Mouse (Mus musculus): Measurements from ENCODE around the gene Tmod2.
A peak's percentile ranks its signal among the peaks of the same experiment; 100 is the strongest.

Tmod2 gene

DNA sequence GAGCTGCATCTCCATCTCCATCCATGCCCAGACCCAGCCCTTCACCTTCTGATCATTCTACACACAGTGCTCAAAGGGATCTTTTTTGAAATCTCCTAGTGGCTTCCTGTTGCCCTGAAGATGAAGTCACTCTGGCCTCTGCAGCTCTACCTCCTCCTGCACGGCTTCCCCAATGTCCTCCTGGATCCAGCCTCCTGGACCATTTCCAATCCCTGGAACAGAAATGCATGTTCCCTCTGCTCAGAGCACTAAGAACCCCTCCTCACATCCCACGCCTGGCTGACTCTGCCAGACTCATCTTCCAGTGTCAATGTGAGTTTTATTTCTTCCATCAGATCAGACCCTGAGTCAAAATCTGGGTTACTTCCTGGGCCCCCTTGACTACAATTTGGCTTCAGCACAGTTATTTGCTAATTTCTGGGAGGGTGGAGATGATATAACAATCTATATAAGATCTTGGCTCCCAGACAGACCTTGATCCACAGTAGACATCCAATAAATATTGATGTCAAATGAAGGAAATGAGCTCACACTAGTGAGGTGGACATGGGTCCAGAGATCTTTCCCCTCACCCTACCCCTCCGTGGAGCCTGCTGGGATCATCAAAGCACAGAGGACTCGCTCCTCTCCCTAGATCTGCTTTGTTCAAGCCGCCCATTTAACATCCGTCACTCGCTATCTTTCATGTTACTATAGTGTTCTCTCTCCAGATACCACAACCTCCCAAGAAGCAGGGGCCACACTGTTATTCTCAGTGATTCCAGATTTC, 10.8 kb downstream of the Tmod2 start:
- peak; percentile 48 for DNase-seq

DNA sequence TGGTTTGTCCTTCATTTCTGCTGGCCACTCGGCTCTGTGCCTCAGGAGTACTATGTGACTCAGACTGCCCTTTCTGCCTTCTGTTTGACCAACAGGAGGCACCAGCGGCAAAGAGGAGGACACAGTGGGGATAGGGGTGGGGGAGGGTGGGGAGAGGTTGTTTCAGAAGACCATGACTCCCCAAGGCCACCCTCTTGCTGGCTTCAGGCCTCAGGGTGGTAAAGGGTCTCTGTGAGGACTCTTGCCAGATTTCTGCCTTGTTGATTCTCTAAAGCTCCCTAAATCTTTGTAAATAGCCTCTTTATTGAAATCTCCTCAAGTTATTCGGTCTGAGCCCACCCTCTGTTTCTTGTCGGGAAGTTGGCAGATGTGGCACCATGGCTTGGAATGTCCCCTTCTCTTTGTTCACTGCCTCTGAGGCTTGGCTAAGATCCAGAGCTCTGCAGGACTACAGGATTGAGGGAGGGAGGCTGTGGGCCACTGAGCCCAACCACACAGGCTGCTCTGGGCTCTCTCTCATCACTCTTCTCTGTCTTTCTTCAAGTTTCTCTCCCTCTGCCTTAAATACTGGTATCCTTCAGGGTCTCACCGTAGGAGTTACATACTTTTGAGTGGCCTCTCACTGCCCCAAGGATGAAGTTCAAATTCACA, 11.8 kb downstream of the Tmod2 start:
- peak; percentile 68 for DNase-seq

DNA sequence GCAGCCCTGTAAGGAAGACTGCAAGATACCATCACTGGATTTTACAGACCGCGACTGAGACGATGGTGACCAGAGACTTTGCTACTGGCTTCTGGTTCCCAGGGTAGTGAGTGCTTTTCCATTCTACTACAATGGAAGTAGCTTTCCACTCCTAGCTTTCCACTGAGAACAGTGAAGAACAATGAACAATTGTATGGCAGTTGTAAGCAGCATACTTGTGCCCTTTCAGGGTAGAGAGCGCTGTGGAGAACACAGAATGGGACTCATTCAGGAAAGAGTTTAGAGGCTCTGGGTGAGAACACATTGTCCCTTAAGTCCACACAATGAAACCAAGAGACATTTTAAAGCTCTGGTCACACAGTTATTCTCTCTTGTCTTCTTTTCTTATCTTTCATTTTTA, 13.5 kb downstream of the Tmod2 start:
- no peak for DNase-seq

DNA sequence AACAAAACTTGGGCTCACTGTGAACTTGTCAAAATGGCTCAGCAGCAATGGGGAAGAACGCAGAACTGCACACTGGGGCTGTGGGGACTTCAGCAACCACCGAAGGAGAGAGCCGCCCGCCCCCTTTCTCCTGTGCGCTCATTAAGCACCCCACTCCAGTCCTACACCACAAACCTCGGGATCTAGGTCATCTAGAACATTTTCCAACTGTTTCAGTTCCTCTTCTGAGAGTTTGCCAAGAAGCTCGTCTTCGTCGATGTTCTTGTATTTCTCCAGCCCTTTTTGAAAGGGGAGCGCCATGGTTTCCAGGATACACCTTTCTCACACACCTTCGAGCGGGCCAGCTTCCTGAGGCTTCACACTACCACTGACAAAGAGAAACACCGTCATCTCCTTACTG, 14.1 kb downstream of the Tmod2 start:
- DNase-seq = no peak

DNA sequence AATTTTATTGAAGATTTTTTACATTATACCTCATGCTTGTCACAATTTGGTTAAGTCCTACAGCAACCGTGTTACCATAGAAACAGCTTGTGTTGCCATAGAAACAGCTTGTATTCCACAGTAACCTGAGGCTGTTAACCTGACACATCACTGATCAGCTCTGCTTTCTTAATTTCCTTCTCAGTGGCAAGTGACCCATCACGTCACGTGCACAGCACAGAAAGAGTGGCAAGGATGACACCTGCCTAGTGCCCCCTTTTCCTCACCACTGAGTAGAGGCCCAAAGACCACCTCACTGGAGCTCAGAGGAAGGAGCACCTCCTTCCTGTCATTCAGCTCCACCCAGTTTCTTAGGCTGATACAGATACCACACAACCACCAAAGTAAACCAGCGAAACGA, 17.6 kb downstream of the Tmod2 start:
- no peak for DNase-seq

DNA sequence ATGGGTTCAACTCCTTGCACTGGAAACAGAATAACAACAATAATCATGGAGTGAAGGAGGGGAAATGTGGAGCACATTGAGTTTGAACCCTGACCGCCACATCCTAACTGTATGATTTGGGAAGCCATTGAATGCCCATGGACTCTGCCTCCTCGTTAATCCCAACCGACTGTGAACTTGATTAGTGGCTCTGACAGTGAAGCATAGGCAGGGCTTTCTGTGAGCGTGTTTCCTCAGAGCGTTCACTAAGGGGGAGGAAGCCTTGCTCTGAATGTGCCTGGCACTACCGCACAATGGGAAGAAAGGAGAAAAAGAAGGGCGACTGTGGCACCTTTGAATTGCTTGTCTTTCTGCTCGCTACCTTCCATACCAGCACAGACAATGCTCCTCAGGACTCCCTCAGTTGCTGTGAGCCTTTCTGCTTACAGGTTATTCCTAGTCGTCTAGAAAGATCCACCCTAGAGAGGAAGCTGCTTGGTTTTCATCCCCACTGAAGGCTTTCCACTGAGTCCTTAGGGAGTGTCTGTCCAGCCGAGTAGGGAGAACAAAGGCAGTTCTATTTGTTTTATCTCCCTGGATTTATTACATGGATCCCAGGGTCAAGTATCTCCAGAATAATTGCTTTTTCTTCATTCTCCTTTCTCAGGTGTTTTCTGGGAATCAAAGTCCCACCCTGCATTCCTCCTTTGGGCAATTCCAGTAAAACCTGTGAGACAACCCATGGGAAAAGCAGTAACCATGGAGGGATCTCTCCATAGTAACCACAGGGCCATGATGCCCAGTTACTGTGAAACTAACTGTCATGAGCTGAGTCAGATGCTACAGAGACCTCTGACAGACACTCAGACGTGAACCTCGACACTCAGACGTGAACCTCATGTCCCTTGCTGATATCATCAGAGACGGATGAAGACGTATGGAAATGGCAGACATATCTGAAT, 21.0 kb downstream of the Tmod2 start:
- DNase-seq = no peak

DNA sequence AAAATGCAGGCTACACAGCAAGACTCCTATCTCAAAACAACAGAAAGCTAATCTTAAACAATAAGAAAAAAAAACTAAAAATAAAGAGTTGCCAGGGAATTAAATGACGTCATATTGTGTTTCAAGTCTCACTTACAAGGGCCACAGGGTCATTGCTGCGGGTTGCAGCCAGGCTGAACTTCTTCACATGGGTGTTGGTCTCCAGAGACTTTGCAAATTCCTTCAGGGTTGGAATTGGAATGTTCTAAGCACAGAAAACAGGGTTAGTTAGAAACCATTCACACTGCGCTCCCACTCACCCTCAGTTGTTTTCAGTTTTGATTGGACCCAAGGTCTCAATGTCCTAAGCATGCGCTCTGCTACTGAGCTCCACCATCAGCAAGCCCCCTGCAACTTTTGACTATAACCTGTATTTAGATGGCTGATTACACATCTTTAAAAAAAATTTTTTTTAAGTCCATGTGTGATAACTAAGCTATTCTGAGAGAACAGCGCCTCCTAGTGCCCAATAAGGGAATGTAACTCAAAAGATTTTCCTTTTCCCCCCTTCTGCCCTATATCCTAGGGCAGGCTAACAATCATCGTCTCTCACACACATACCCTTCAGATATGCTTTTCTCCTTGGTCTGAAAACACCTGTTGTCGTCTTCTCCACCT, 29.3 kb downstream of the Tmod2 start:
- DNase-seq = peak; percentile 47

DNA sequence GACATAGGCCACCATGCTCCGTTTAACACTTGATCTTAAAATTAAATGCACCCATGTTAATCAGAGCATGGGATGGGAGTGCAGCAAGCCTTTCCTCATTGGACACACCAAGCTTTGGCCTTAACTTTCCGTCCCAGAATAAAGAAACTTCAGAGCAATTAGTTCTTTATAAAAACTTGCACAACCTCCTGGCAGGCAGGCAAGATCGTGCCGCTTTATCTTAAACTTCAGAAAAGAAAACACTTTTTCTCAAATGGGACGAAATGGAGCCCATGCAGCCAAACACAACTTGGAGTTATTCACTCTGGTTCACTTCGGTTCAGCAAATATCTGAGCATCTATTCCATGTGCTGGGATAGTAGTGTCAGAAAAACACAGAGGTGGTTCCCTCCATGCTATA, 31.8 kb downstream of the Tmod2 start:
- DNase-seq = no peak

DNA sequence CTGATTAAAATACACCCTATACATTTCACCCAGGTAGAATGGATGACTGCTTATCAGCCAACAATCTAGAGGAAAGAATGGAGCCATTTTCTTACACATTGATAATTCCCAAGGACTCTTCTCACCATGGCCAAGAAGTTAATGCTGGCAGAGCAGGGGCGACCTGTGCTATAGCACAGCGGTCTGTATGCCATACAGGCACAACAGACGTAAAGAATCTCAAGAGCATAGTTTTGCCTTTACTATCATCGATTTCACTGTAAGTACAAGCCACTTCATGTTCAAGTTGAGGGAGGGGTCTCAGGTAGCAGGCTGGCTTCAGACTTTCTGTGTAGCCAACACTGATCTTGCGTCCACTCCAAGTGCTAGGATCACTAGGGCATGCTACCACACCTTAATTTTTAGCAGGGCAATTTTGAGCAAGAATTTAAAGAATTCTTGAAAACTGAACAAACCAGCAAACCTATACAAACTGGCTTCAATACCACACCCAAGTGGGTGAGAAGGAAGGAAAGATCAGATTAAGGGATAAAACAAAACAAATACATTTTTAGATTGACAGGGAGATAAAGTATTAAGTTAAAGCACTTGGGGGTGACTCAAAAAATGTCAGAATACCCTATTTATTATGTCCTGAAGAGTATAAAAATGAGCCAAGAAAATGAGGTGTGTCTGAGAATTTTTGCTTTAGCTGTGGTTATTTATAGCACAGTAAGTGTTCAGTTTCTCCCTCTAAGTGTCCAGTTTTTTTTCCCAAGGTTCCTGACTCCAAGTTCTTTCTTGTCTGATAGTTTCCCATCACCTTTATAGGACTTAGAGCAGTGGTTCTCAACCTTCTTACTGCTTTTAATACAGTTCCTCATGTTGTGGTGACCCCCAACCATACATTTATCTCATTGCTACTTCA, 39.8 kb downstream of the Tmod2 start:
- DNase-seq = no peak

DNA sequence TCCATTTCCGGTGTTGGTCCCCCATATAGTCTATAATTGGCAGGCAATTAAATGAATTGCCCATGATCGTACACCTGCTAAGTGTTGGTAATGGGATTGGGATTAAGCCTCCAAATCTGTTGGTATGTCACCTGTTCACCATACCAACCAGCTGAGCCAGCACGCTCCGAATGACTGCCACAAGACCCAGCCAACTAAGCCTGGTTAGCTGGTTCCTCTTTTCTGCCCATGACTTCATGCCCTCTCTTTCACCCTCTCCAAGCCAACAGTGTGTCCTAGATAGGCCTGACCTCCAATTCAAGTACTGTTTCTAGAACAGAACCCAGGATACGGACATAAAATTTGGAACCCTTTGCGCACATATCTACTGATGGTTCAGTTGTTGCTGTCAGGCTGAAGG, 42.7 kb downstream of the Tmod2 start:
- DNase-seq = no peak

DNA sequence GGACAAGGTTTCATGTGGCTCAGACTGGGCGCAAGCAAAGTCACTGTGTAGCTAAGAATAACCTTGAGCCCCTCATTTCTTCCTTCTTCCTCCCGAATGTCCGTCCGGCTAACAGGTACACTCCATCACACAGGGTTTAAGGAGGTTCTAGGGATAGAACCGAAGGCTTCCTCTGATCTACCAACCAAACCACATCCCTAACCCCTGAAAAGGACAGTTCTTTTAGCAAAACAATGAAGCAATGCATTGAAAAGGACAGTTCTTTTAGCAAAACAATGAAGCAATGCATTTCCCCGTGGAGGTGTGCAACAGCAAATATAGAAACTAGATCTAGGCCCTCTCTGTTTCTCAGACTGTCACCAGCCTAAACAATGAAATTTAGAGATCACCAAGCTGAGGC, 46.2 kb downstream of the Tmod2 start:
- no peak for DNase-seq

DNA sequence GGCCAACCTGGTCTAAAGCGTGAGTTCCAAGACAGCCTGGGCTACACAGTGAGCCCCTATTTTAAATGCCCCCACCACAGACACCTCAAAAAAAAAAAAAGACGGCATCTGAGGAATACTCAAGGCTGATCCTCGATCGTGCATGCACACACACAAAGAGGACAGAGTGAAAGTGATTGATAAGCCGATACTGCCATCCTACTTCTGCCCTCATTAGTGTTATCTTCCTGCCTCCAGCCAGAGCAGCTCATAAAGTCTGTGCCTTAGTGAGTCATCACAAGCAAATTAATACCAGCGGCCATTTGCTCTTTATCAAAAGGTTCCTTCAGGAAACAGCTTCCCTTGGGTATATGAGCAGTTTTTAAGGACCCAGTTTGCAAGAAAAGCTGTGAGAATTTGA, 47.5 kb downstream of the Tmod2 start:
- no peak for DNase-seq

DNA sequence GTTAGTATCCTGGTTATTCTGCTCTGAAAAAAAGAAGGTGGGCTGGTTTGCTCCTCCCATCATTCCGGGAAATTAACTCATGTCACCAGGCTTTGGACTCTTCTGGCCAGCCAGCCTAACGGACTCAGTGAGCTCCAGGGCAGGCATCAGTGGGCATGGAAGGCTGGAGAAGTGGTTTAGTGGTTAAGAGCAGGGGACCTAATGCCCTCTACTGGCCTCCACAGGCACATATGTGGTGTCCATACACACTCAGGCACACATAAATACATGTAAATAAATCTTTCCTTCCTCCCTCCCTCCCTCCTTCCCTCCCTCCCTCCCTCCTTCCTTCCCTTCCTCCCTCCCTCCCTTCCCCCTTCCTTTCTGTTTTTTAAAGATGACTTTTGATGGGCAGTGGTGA, 47.9 kb downstream of the Tmod2 start:
- DNase-seq = no peak

DNA sequence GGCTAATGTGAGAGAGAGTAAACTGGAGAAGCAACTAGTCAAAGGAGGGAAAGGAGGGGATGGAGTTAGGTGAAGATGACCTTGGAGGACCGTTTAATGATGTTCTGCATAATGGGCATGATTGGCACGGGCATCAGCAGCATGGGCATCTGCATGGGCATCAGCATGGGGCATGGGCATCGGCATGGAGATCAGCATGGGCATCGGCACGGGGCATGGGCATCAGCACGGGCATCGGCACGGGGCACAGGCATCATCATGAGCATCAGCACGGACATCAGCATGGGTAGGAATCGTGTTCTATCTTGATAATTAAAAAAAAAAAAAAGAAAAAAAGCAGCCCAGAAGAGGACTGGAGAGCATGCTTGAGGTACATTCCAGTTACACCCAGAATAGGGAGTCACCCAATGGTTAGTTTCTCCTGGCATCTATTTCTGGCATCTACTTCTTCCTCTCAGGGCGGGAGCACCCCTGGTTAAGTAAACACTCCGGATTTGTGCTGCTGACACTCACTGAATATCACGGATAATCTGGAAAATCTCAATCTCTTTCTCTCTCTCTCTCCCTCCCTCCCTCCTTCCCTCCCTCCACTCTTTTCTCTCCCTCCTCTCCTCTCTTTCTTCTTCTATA, 50.0 kb downstream of the Tmod2 start:
- DNase-seq = peak; percentile 59

DNA sequence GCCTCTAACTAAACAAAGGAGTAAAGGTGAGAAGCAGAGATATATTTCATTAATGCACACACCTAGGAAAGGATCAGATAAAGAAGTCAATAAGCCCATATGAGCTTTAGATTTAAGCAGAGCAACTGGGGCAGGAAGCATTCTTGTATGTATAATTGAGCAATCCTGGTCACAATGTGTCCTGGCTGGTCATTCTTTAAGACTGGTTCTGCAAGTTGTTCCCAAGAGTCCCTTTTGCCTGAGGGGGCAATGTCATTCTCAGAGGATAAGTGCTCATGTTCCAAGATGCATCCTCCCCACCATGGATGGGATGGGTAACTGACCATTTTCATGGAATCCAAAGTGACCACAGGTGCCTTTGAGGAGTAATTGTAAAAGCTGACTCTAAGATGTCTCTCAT, 50.8 kb downstream of the Tmod2 start:
- no peak for DNase-seq

DNA sequence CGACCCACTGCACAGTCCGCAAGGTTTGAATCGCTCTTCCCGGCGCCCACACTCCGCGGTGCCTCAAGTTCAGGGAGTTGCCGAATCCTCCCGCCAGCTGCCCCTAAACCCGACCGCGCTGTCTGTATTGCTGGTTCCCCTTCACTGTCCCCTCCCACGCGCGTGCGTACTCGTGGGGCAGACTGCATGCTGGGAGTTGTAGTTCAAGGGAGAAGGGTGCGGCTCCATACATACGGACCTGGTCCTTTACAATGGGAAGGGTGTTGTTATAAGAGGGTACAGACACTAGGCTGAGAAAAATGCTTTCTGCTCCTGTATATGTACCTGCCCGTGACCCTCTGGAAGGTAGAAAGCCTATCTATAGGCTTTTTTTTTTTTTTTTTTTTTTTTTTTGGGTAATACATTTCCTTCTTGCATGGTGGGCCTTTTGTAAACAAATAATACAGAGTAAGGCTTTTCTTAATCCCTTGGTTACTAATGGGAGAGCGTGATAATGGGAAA, 51.6 kb downstream of the Tmod2 start, which contains the start of gene Tmod3:
Tmod3 (minus strand) TSS at position 146 of the 501 bp plus-strand sequence.
- DNase-seq = peak; percentile 97

DNA sequence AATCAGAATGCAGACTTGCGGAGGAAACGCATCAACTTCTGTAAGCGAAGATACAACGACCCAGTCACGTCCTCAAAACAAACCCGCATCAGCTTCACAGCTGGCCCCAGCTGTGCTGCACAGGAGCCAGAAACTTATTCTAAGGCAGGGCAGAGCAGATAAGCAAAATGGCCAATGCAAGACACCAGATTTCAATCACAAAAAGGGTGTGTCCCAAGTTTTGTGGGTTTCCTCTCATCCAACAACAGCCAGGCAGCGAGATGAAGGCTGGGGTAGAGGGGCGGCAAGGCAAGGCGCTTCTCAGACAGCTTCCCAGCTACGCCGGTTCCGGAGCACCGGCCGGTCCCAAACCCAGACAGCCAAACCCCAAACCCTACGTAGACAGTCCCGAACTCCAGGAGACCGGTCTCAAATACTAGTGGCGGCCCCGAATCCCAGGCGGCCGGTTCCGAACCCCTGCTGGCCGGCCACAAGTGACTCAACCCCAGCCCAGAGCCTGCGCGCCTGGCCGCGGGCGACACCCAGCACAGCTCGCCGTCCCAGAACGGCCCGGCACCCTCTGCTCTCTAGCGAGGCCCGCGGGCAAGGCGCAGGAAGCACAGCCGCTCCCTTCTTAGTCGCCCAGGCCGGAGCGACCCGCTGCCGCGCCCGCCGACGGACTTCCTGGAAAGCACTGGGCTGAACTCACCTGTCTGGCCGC, 52.2 kb downstream of the Tmod2 start:
- peak; percentile 69 for DNase-seq

DNA sequence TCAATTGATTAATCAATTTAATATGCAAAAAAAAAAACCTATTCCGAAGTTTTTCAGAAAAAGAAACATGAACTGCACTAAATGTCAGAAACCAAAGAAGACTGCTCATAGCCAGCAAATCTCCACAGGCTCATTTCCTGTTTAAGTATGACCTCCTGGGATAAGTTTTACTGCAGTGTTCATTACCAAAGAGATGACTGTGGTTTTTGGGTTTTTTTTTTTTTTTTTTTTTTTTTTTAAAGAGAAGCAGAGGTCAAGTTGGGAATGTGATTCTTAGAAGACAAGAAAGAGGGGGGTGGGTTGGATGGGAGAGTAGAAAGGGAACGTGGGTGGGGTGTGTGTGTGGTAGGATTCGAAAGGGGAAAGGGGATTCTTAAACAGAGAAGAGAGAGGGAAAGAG, 52.8 kb downstream of the Tmod2 start:
- DNase-seq = no peak

DNA sequence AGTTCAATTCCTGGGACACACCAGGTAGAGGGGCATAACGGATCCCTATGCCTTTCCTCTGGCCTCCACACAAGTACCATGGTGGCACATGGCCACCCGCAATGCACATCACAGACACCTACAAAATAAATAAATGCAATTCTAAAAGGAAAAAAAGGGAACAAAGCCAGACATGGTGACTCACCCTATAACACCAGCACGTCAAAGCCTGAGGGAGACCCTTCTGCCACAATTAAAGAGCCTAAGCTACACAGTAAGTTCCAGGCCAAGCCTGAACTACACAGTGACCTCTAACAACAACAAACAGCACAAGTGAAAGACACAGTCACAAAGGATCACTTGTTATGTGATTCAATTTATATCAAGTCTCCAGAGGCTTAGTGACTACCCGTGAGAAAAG, 57.4 kb downstream of the Tmod2 start:
- no peak for DNase-seq

DNA sequence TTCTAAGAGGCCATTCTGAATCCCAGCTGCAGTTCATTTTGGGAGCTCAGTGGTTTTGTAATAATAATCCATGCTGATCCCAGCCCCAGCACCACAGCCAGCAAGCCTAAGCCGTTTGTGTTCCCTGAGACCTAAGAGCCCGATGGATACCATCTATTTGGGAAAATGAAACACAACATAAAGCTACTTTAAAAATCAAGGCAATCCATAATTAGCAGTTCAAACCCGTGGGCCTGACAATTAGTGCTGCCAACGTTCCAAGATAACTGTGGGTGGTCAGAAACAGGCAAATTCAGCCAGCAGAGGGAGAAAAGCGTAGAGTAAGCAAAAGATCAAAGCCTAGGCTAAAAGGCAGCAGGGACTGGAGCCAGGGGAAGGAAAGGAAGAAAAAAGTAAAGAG, 59.8 kb downstream of the Tmod2 start:
- DNase-seq = peak; percentile 46

DNA sequence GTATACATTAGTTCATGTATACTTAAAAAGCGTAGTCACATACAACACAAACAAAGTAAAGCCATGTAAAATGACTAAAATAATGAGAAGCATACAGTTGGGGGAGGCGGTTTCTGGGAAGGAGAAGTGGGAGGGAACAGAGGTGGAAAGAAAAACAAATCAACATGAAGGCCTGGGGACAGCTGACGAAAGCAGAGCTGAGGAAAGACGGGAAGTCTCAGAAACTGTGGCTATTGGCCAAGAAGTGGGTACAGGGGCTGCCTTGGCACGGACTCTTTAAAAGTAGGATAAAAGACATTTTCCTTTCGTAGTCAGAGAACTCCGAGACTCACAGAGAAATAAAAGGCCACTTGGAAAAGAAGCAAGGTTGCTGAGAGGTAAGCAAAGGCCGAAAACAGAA, 62.1 kb downstream of the Tmod2 start:
- DNase-seq = peak; percentile 44

Measured in lung, postnatal 10 days (tissue).